Comparison of ENCODE assay signal across 8 mouse cellular contexts in the genomic region with DNA sequence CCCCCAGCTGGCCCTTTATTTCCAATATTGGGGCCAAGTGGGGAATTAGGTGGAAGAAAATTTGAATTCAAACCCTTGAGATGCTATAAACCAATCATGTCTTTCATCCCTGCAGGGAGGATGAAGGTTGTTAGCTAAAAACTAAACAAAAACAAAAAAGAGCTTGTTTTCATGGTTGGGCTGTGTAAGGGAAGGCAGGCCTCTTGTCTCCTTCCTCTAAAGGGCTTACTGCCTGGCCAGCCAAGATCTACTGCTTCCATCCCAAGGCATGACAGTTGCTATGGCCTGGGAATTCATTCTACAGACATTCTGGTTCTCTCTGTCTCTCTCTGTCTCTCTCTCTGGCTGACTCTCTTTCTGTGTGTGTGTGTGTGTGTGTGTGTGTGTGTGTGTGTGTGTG. TPM values are rescaled to one million over a fixed set of nuclear protein-coding genes. Genes with fewer than 3 reads are reported as not detected.
DNase-seq lines count a peak whose midpoint lies in the region; ATAC-seq and TF ChIP-seq lines count a peak whose summit lies in the region.

No protein-coding gene starts in this region.

- no peak for TF ChIP-seq POLR2A in olfactory bulb, adult 2 months (IDR thresholded peaks at IDR 0.05; ENCODE audit: insufficient read depth, low read depth, low read length)

- H3K9me3 ChIP-seq in liver, embryonic 11.5 days (ENCODE audit: control insufficient read depth, low read length) = no peaks in the 10 kb centered on the region
- H3K9me3 ChIP-seq in forebrain, embryonic 12.5 days = no peaks in the 10 kb centered on the region
- H3K9me3 ChIP-seq in limb, embryonic 13.5 days = no peaks in the 10 kb centered on the region

- TF ChIP-seq CTCF in olfactory bulb, adult 2 months (IDR thresholded peaks at IDR 0.05; ENCODE audit: insufficient read depth, low read depth, low read length) = no peak

- no peak for DNase-seq in liver, embryonic 11.5 days (ENCODE audit: low spot score)
- no peak for DNase-seq in liver
- DNase-seq in urinary bladder, postnatal 4 days (ENCODE audit: low spot score in 2 of 2) = no peak
- DNase-seq in left cerebral cortex, adult 8-10 months (ENCODE audit: low spot score in 2 of 2) = no peak
- no peak for DNase-seq in gastrocnemius, postnatal 4 days (ENCODE audit: low spot score in 2 of 2)

- peaks cover 2% of the 10 kb centered on the region; the same call in 1 of the 2 replicates for H3K36me3 ChIP-seq in liver, embryonic 11.5 days (ENCODE audit: control insufficient read depth, insufficient read depth, low read length)
- peaks cover 16% of the 10 kb centered on the region for H3K36me3 ChIP-seq in forebrain, embryonic 12.5 days (replicated peaks)
- 0 out of 2 replicates have a peak, but pooled peaks cover 2% of the 10 kb centered on the region for H3K36me3 ChIP-seq in limb, embryonic 13.5 days

- no peak for ATAC-seq in liver, embryonic 11.5 days (replicated peaks; ENCODE audit: low FRiP score)
- ATAC-seq in forebrain, embryonic 12.5 days (ENCODE audit: low FRiP score) = no peak
- no peak for ATAC-seq in limb, embryonic 13.5 days (ENCODE audit: low FRiP score, low read depth)

- peak overlapping the region; percentile 92 for H3K4me3 ChIP-seq in liver, embryonic 11.5 days (ENCODE audit: low read depth, low read length)
- H3K4me3 ChIP-seq in forebrain, embryonic 12.5 days (replicated peaks) = peak overlapping the region; percentile 75
- H3K4me3 ChIP-seq in limb, embryonic 13.5 days = peak overlapping the region; percentile 67
- peak overlapping the region; percentile 71 for H3K4me3 ChIP-seq in olfactory bulb, adult 2 months (ENCODE audit: insufficient read depth, low read depth, low read length)

- H3K4me1 ChIP-seq in liver, embryonic 11.5 days (replicated peaks; ENCODE audit: control insufficient read depth, insufficient read depth, low read length) = 0 out of 2 replicates have a peak, but pooled peaks cover 5% of the 10 kb centered on the region
- peaks cover 9% of the 10 kb centered on the region for H3K4me1 ChIP-seq in forebrain, embryonic 12.5 days
- peaks cover 9% of the 10 kb centered on the region; the same call in 1 of the 2 replicates for H3K4me1 ChIP-seq in limb, embryonic 13.5 days
- H3K4me1 ChIP-seq in olfactory bulb, adult 2 months (ENCODE audit: control insufficient read depth, insufficient read depth, low read length) = no peaks in the 10 kb centered on the region

- peak overlapping the region; percentile 95 for H3K9ac ChIP-seq in liver, embryonic 11.5 days (ENCODE audit: low read depth, low read length)
- H3K9ac ChIP-seq in forebrain, embryonic 12.5 days = peak overlapping the region; percentile 82
- H3K9ac ChIP-seq in limb, embryonic 13.5 days = no peak overlapping the region

- H3K27ac ChIP-seq in liver, embryonic 11.5 days (ENCODE audit: low read depth, low read length) = peak overlapping the region; percentile 71; the same call in 1 of the 2 replicates
- H3K27ac ChIP-seq in forebrain, embryonic 12.5 days = peak overlapping the region; percentile 89; the same call in 1 of the 2 replicates
- H3K27ac ChIP-seq in limb, embryonic 13.5 days = no peak overlapping the region
- no peak overlapping the region for H3K27ac ChIP-seq in olfactory bulb, adult 2 months (ENCODE audit: insufficient read depth, low read depth, low read length)

- H3K4me2 ChIP-seq in liver, embryonic 11.5 days = peak overlapping the region; percentile 88
- H3K4me2 ChIP-seq in forebrain, embryonic 12.5 days = peak overlapping the region; percentile 72
- H3K4me2 ChIP-seq in limb, embryonic 13.5 days (replicated peaks) = peak overlapping the region; percentile 94

- no peaks in the 10 kb centered on the region for H3K27me3 ChIP-seq in liver, embryonic 11.5 days (replicated peaks; ENCODE audit: control insufficient read depth, insufficient read depth, low read length)
- H3K27me3 ChIP-seq in forebrain, embryonic 12.5 days = no peaks in the 10 kb centered on the region
- H3K27me3 ChIP-seq in limb, embryonic 13.5 days = peaks cover 7% of the 10 kb centered on the region; the same call in 1 of the 2 replicates

RNA-seq across cellular contexts. Expression of a gene that starts 1.7 kb away (rescaled TPM):
- polyA plus RNA-seq in liver, embryonic 11.5 days (2014; fragmentation: Nextera tagmentation; extraction: Ambion mirVana) = 30.8 and 36.0 TPM in 2 replicates
- polyA plus RNA-seq in forebrain, embryonic 12.5 days (2016; fragmentation: Nextera tagmentation; extraction: Ambion mirVana) = 39.0 and 41.0 TPM in 2 replicates
- polyA plus RNA-seq in limb, embryonic 13.5 days (2015; fragmentation: Nextera tagmentation; extraction: Ambion mirVana) = 22.5 and 23.6 TPM in 2 replicates
- polyA plus RNA-seq in olfactory bulb, adult 2 months (2012; ENCODE audit: insufficient read depth, insufficient read length, low replicate concordance, missing spikeins) = not detected in 2 replicates
- total RNA-seq in left cerebral cortex, adult 8-10 months (2022) = 10 to 100 TPM; 67.6 to 78.7 (median 76.5) TPM
- 10 to 100 TPM; 21.1 to 25.7 TPM for total RNA-seq in gastrocnemius, postnatal 4 days (2021)

Comparison
In these comparisons a context has a peak if more than half of its experiments do, and no peak if none do; other contexts are left out.
1. H3K27ac ChIP-seq: peak in liver, embryonic 11.5 days (single experiment) and forebrain, embryonic 12.5 days (single experiment); none in limb, embryonic 13.5 days (single experiment) and olfactory bulb, adult 2 months (single experiment).
2. Peak in every context shown above with its lines, with median percentiles within 50 percentile points of each other: H3K4me2 ChIP-seq and H3K4me3 ChIP-seq.